Mouse (Mus musculus) neutrophil, adult 5-6 weeks (primary cell): ENCODE measurements around the gene Ctnnbl1. TPM values are rescaled to one million over a fixed set of nuclear protein-coding genes. Genes with fewer than 3 reads are reported as not detected.

Source experiments
- ATAC-seq: fragments of 151-379, 151-347 bp; 2 replicates; pipeline ENCODE4 v1.8.0; 2017; ENCODE audit warnings: mild to moderate bottlenecking, moderate TSS enrichment; ENCODE audit not compliant: insufficient number of reproducible peaks, poor library complexity, low FRiP score, severe bottlenecking; ENCODE audit errors: extremely low read depth
- total RNA-seq: library from RNA; stranded (forward); fragments of 200-1000 nt; gene quantifications from 2 replicates; pipeline ENCODE4 v1.2.3, GENCODE M21; 2017

The Ctnnbl1 gene
- total RNA-seq, 1 experiment from 2014 or later, result 31.5 TPM

DNA sequence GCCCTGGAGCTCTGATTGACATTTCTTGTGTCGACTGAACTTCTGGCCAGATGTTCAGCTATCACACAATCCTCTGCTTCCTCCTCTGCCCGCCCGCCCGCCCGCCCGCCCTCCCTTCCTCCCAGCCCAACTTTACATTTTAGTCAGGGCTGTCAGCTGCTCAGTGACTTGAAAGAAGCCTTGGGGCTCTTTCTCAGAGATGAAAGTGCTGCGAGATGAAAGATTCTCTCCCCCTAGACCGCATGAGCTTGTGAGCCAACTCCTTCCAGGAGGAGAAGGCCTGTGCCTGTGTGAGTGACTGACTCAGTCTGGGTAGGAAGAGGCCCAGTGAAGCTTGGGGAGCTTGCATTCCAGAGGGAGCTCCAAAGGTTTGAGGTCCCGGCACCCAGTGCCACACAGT lies 9.4 kb downstream of the Ctnnbl1 start:
- ATAC-seq, result no peak

DNA sequence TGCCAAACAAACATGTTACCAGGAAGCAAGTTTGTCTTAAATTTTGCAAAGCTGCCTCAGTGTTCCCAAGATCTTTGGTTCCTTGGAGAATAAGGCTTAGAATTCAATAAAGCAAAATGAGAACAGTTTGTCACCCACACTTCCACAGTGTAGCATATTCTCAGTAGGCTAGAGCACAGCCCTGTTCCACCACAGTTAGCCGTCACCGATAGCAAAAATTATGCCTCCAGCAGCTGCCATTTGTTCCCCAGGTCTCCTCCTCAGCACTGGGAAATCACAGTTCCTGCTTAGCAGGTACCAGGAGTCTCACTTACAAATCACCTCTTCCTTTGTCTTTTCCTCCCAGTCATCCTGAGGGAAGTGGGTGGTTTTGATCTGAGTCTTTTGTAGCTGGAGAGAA lies 10.8 kb downstream of the Ctnnbl1 start:
- ATAC-seq, result no peak

DNA sequence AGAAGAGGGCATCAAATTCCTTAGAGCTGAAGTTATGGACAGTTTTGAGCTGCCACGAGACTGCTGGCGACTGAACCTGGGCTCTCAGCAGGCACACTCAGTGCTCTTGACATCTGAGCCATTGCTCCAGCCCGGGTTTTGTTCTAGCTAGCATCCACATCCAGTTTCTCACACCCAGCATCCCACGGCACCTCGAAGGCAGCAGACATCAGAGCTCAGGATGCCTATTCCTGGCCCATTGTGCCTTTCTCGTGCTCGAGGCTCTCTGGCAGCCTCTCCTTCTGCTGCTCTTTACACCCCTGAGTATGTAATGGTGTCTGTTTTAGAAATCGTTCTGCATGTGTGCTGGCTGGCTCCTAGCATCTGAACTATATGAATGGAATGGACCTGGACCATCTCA lies 13.3 kb downstream of the Ctnnbl1 start:
- no peak for ATAC-seq

DNA sequence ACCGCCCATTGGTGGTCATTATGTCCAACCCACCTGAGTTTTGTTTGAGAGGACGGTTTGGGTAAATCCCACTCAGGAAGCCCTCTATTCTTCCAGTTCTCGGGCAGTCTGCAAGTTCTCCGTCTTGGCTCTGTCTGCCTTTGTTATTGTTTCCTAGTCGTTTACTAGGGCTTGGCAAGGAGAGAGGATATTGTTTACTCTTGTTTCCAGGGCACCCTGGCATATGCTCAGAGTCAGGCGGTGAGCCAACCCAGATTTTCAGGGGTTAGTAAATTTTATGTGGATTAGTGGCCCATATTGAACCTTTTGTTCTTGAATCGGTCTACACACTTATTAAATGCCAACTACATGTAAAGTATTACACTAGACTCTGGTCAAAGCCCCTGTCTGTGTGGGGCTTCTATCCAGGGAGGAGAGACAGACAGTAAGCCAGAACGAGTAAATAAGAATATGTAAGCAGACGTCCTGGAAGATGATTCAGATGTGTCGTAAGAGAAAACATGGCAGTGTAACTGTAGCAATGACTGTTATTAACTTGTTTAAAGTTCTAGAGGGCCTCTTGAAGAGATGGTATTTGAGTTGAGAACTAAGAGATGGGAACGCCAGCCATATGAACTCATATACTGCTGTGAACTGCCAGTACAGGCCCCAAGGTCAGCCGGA lies 13.9 kb downstream of the Ctnnbl1 start:
- ATAC-seq, result no peak

DNA sequence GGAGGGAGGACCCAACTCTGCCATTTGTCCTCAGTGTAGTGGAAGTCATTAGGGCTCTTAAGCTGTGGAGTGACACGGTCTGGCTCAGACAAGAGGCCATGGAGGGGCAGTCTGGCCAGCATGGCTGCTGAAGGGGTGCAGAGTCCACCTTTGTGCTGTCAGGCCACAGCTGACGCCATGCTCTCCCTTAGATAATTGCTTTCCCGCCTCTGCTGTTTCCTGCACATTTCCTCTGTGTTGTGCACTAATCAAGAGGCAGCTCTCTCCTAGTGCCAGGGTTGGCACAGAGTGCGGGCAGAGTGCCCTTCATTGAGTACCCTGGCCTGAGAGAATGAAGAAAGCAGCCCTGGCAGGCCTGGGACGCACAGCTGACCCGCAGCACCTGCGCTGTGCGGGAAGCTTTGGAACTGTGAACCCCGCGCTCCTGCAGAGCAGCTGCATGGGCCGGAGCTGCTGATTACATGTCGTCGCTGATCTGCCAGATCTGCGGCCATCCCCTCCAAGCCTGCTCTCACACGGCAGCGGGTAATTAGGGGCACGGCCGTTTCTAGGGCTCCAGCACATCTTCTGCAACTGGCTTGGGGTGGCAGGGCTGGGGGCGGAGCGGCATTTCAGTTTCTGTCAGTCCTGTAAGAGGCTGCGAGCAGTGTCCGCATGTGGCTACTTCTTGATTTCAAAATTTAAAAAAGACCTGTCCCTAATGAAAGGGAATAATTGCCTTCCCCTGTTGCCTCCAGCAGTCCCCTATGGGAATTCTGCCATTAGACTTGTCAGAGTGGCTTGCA lies 14.6 kb downstream of the Ctnnbl1 start:
- no peak for ATAC-seq

DNA sequence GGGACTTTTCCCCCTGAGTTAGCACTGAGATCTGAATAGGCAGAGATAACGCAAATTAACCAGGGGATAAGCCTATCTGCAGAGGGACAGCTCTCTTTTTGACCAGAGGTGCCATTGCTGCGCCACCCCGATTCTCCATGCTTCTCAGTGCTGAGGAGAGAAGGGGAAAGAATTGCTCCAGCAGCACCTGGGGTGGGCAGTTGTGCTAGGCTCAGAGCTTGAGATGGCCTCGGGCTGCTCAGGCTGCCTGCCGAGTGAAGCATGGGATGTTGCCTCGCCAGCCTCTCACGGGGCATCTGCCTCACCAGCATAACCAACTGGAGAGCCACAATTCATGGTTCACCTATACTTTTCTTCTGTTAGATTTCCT lies 15.2 kb downstream of the Ctnnbl1 start:
- no peak for ATAC-seq

DNA sequence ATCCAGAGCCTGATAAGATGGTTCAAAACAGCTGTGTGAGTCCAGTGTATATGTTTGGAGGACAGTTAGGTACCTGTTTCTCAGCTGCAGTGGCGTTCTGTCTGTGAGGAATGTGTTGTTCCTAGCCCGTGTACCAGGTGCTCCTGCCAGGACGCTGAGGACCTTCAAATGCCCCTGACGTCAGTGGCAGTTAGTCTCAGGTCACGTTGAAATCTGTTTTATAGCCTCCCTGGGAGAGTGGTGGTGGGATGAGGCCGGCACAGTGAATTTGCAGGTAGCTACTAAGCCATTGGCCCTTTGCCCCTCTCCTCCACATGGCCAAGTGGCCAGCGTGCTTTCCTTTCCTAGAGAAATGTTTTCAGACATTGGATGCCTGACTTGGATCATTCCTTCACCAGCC lies 18.6 kb downstream of the Ctnnbl1 start:
- ATAC-seq, result no peak

DNA sequence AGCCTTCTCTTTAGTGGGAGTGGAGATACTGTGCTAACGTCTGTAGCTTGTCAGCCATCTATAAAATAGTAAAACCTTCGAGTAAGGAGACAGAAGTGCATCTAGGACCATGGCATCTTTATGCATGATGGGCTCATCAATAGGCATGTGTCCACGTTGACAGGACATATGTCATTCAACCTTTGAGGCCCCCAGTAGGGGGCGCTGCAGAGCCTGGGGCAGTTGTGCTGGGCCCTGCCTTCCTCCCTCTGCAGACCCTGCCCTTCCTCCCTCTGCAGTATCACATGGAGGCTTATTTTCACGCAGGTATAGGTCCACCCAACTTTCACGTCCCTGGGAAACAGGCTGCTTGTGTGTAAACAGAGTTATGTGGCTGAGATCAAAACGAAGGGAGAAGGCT lies 19.0 kb downstream of the Ctnnbl1 start:
- no peak for ATAC-seq

DNA sequence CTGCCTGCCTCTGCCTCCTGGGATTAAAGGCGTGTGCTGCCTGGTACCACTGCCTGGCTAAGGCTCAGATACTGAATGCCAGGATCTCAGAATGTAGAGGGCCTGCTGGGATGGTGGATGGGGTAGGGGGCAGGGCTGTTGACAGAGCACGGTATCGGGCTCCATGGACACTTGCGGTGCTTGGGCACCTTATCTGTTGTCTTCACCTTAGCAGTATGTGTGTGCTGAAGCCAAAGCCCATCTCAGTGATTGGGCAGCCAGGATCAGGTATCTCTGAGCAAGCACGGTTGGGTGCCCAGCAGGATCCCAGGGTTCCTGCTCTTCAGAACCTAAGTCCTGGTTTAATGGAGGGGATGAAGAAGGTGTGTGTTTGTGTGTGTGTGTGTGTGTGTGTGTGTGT lies 21.2 kb downstream of the Ctnnbl1 start:
- ATAC-seq, result no peak

DNA sequence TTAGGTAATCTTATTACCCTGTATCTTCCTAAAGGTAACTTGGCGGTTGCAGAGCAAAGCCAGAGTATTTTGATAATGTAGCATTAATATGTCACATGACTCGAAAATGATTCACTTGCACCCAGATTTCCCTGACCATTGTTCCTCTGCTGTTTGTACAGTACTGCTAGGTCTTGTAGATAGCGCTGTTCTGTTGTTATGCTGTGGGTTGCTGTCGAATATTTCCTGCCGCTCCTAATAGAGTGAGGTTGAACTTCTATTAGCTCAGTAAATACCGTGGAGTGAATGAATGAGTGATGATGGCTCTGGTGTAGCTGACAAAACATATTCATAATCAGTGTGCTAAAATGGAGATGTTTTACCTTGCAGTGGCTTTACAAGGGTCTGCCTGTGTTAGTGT lies 22.5 kb downstream of the Ctnnbl1 start:
- ATAC-seq, result no peak

DNA sequence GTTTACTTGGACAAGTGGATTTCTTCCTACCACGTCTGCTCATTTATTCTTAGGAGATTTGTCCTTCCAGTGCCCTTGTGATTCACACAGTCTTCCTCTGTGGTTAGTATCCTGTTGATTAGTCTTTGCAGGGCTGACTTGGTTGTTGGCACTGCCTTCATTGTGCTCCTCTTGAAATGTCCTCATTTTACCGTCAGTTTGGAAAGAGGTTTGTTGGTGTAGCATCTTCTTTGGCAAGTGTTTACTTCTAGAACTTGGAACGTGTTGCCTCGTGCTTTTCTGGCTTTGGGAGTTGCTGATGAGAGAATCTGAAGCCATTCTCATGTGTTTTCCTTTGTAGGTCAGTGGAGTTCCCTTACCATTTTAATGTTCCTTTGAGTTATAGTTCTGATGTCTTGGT lies 25.7 kb downstream of the Ctnnbl1 start:
- ATAC-seq, result no peak

DNA sequence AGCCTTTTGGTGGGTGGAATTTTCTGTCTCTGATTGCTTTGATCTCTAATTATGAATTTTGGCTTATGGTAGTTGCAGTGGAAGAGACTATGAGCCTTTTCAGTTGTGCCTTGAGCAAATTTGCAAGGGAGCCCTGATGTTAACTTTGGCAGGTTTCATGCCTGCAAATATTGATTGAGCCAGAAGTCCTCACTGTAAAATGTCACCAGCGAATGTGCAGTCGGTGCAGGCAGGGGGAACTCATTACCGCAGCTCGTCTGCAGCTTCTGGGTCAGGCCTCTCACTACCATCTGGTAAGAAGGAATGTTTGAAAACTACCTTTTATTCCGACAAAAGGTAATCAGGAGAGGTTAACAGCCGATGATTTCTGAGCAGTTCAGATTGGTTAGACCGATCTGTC lies 29.4 kb downstream of the Ctnnbl1 start:
- ATAC-seq, result no peak

DNA sequence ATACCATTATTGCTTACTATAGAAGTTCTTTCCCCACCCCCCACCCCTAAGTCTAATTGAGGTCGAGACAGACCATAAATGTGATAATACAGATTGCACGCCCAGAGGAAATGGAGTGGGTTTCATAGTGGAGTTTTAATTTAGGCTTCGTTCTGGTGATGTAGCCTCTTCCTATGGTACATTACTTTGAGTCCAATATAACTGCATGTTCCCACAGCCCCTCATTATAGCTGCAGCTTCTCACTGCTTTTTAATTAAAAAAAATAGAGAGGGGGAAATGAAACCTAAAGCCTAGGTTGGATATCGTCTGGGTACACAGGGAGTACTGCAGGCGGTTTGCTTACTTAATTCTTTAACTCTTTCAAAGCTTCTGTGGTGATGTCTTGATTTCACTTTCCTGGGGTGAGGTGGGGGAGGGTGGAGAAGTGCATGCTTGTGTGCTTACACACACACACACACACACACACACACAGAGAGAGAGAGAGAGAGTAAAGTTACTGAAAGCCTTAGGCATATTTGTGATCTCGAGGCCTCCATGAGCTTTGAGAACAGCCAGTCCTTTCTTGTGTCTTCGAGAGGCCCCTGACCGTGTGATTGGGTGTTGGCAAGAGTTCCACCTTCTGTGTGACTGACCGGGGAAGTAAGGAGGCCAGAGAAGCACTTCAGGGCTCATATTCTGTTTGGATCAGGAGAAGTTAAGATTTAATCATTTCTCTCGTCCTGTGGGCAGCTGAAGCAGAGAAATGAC lies 31.7 kb downstream of the Ctnnbl1 start:
- no peak for ATAC-seq

DNA sequence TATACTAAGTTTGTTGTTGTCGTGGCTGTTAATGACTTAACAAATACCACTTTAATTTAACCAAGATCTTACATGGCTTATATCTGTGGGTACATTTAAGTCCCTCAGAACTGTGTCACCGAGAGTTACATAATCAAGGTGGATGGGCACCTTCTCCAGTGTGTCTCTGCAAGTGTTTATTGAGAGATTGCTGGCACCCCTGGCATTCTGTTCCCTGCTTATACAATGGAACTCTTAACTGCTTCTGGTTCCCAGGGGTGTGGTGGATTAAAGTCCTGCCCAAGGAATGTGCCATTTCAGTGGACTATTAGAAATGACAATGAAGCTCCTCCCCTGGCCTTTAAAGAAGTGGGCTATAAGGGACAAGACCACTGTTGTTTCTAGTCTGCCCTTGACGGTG lies 33.6 kb downstream of the Ctnnbl1 start:
- ATAC-seq, result no peak

DNA sequence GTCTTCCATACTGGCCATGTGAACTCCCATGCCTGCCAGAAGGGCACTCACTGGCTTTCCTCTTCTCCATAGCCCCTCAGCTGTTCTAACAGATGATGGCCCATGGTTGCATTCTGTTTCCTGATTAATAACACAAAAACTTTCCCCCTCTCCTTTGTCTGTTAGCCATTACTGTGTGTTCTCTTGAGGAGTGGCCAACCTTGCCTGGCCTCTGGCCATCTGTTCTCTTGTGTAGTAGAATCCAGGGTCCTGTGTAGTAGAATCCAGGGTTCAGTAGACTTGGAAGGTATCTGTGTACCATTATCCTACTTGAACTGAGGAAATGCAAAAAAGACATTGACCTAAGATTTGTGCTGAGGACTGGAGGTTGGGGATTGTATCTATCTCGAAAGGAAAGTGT lies 36.5 kb downstream of the Ctnnbl1 start:
- no peak for ATAC-seq

DNA sequence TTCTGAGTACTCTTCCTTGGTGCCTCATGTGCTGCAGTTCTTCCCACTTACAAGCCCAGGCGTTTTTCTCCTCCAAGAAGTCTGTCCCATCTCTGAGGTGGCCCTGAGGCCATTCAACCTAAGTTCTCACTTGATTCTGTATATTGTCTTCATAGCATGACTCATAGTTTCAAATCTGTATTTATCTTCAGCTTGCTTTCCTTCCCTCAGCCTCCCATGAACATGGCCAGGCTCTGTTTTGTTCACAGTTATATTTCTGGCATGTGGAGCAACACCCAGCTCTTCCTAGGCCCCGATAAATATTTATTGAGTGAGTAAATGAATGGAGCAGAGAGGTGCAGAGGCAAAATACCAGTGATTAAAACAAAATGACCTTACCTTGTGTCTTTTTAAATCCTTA lies 38.8 kb downstream of the Ctnnbl1 start:
- ATAC-seq, result no peak

DNA sequence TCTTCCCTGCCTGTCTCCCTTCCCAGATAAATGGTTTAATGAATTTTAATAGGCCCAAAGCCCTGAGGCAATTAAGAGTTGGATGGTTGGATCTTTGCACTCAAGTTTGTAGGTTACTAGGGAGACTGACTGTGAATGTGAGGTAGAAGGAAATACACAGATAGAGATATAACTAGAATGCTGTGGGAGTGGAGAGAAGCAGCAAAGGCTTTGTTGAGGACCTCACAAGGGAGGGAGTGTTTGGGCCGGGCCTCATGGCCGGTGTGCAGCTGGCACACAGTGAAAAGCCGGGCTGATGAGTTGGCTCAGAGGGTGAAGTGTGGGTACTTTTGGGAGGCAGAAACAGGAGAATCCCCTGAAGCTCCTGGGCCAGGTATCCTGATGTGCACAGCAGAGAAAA lies 43.8 kb downstream of the Ctnnbl1 start:
- no peak for ATAC-seq

DNA sequence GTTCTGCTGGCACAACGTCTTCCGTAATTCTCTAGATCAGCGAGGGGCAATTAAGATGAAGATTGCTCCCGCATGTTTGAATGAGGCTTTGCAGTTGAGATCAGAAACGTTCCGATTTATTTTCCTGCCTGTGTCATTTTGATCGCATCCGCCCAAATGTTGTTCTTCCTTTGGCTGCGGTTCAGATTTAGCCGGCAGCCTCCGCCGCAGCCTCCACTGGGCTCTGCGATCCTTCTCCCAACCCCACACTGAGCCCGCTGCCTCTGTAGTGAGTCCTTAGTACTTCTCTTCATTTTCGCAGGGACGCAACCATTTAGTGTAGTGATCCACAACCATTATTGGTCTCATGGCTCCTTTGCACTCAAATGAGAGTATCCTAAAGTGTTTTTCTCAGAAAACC lies 46.0 kb downstream of the Ctnnbl1 start:
- no peak for ATAC-seq

DNA sequence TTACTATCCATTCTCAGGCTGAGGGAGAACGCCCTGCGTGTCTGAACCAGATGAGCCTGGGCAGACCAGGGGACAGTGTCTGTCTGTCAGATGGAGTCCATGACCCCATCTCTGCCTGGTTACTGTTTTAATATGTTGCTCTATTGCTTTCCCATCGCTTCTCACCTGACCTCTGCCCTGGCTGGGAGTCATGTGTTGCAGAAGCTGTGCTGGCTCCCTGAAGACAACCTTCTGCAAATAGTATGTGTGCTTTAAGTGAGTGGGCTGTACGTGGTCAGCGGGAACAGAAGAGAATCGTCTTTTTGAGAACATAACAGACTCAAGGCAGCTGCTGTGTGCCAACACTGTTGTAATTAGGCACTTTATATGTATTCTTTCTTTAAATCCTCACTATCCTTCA lies 47.0 kb downstream of the Ctnnbl1 start:
- ATAC-seq, result no peak

DNA sequence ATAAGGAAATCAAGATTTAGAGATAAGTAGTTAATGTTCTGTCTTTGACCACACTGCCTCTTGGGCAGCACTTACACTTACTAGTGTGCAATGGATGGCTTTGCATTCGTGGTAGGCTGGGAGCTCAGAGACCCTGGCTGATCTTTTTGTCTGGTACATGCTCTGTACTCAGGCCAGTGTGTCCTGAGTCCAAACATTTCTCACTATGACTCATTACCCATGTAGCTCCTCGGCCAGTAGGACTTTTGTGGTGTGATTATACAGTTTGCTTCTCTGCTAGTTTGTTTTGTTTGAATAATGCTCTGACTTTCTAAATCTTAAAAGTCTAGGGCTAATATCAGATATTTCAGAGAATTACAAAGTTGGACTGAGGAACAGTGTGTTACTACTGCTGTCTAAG lies 47.4 kb downstream of the Ctnnbl1 start:
- ATAC-seq, result no peak
